Comparison of ENCODE assay signal across 1 mouse cellular context in the genomic region with DNA sequence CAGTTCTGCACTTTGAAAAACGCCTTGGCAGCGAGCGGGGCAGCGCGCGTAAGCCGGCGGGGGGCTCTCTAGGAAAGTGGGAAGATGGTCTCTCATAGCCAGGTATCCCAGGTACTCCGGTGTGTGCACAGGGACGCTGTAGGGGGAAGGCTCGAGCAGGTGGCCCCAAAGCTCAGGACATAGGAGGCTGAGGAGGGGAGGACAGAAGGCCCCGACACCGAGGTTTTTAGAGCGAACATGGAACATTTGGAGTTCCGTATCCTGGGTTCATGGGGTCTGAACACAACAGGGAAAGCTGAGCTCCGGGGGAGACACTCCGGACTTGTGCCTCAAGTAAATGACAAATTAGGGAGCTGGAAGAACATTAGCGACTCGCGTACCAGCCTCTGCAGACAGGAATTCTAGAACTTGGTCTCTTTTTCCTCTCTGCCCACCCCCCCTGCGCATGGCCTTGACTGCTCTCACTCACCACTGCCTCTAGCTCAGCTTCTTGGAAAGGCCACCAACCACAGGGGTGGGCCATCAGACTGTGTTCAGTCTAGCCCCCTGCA.
TF ChIP-seq lines count a peak whose summit lies in the region.

No protein-coding gene starts in this region.

TF ChIP-seq in CH12.LX, 34 proteins besides CTCF, POLR2A, EP300 and RAD21 (continued from another document):
- no peak for TF ChIP-seq MEF2A (IDR thresholded peaks at IDR 0.05; ENCODE audit: borderline replicate concordance, low read depth, low read length)
- no peak for TF ChIP-seq TBP (conservative IDR thresholded peaks at IDR 0.05; ENCODE audit: low read depth, low read length)
- TF ChIP-seq MAFK (IDR thresholded peaks at IDR 0.05; ENCODE audit: insufficient replicate concordance, low read length) = no peak
- TF ChIP-seq CHD1 (IDR thresholded peaks at IDR 0.05; ENCODE audit: low read depth, low read length) = no peak
